In genomic region chr7:19920506-19921261, GRCm38 (mm10) we compare ENCODE assay signal across 8 mouse cellular contexts. TPM values are rescaled to one million over a fixed set of nuclear protein-coding genes. Genes with fewer than 3 reads are reported as not detected.
DNase-seq lines count a peak whose midpoint lies in the region; ATAC-seq lines count a peak whose summit lies in the region.

Gene Pvr, minus strand, starts transcription at chr7:19921160.

- H3K4me3 ChIP-seq in hindbrain, embryonic 13.5 days, result peak within 1 kb of the TSS; percentile 69

- H3K27me3 ChIP-seq in hindbrain, embryonic 13.5 days, result 0 out of 2 replicates have a peak, but pooled peaks cover 8% of the 10 kb centered on the region

- peaks cover 15% of the 10 kb centered on the region for H3K4me1 ChIP-seq in hindbrain, embryonic 13.5 days (replicated peaks)

- WGBS in hindbrain, embryonic 13.5 days, result under 1% methylated on average over 60 of the region's 60 CpGs

- peak within 1 kb of the TSS; percentile 63 for H3K4me2 ChIP-seq in hindbrain, embryonic 13.5 days

- peaks cover 17% of the 10 kb centered on the region for H3K36me3 ChIP-seq in hindbrain, embryonic 13.5 days

- peak within 1 kb of the TSS; percentile 84 for H3K9ac ChIP-seq in hindbrain, embryonic 13.5 days

- no peaks in the 10 kb centered on the region for H3K9me3 ChIP-seq in hindbrain, embryonic 13.5 days

- peak within 1 kb of the TSS; percentile 91 for H3K27ac ChIP-seq in hindbrain, embryonic 13.5 days

- peak; percentile 94 for DNase-seq in R1 (ENCODE audit: low read depth, low spot score)
- DNase-seq in cerebellum, postnatal 10 days, result peak; percentile 67 to 70
- DNase-seq in frontal cortex, postnatal 36 days (ENCODE audit: low spot score in 2 of 2), result peak; percentile 73 to 80
- DNase-seq in layer of hippocampus, postnatal 25 days (ENCODE audit: extremely low spot score in 1 of 2, low spot score in 1 of 2), result peak; percentile 64 to 72
- DNase-seq in lung, postnatal 14 days, result peak; percentile 83
- DNase-seq in ovary, postnatal 36 days (ENCODE audit: low spot score), result peak; percentile 80
- DNase-seq in thymus, postnatal 36 days, result peak; percentile 73 to 82

- peak; percentile 90 for ATAC-seq in hindbrain, embryonic 13.5 days (ENCODE audit: low FRiP score)

RNA-seq across cellular contexts. Expression of gene Pvr, which starts in this region (rescaled TPM):
- 7.8 and 9.4 TPM in 2 replicates for polyA plus RNA-seq in hindbrain, embryonic 13.5 days (2015; fragmentation: Nextera tagmentation; extraction: Ambion mirVana)
- 10 to 100 TPM; 10.2 to 15.9 TPM for total RNA-seq in layer of hippocampus, postnatal 25 days (2021)

Comparison
In these comparisons a context has a peak if more than half of its experiments do, and no peak if none do; other contexts are left out.
1. Peak in every context shown above with its lines: DNase-seq, ATAC-seq, H3K4me3 ChIP-seq and H3K27ac ChIP-seq.